Comparison of ENCODE assay signal across 9 mouse cellular contexts in genomic region chr1:155060261-155060660, GRCm38 (mm10). TPM values are rescaled to one million over a fixed set of nuclear protein-coding genes. Genes with fewer than 3 reads are reported as not detected.
A peak's percentile ranks its signal among the peaks of the same experiment; 100 is the strongest.
DNase-seq lines count a peak whose midpoint lies in the region; ATAC-seq and TF ChIP-seq lines count a peak whose summit lies in the region.
"Had no signal": no experiment of that assay in that cellular context is flagged by ENCODE, and none has a peak within 500 bp of the region (broad histone marks: within the 10 kb centered on the region; RNA-seq: fewer than 3 reads in every experiment).

No protein-coding gene starts in this region.

- peak overlapping the region; percentile 54; the same call in 1 of the 2 replicates for H3K4me2 ChIP-seq in liver, embryonic 12.5 days
- no peak overlapping the region for H3K4me2 ChIP-seq in liver, postnatal 0 days (ENCODE audit: low read depth, low read length)

- H3K27me3 ChIP-seq in liver, embryonic 12.5 days (replicated peaks) = peaks cover 12% of the 10 kb centered on the region
- no peaks in the 10 kb centered on the region for H3K27me3 ChIP-seq in liver, postnatal 0 days (ENCODE audit: insufficient read depth, low read length)
- H3K27me3 ChIP-seq in embryonic facial prominence, embryonic 10.5 days (replicated peaks; ENCODE audit: low read depth, poor library complexity, severe bottlenecking) = peaks cover 39% of the 10 kb centered on the region
- H3K27me3 ChIP-seq in thymus, adult 2 months (ENCODE audit: control insufficient read depth, insufficient read depth, low read length) = no peaks in the 10 kb centered on the region
- H3K27me3 ChIP-seq: limb, embryonic 15.5 days had no signal

- TF ChIP-seq CTCF in liver, postnatal 0 days (IDR thresholded peaks at IDR 0.05; ENCODE audit: low read depth) = no peak
- no peak for TF ChIP-seq CTCF in thymus, adult 2 months (IDR thresholded peaks at IDR 0.05; ENCODE audit: borderline replicate concordance, control insufficient read depth, extremely low read depth, insufficient read depth, low read length, poor library complexity)

- H3K9me3 ChIP-seq in liver, embryonic 12.5 days (replicated peaks) = no peaks in the 10 kb centered on the region
- no peaks in the 10 kb centered on the region for H3K9me3 ChIP-seq in liver, postnatal 0 days (ENCODE audit: low read length)
- H3K9me3 ChIP-seq in embryonic facial prominence, embryonic 10.5 days = no peaks in the 10 kb centered on the region
- H3K9me3 ChIP-seq: limb, embryonic 15.5 days had no signal

- ATAC-seq in frontal cortex, adult (ENCODE audit: low TSS enrichment) = peak; percentile 18; the same call in 1 of the 2 replicates
- 0 out of 2 replicates have a peak, but pooled peaks have one; percentile 2 for ATAC-seq in liver, embryonic 12.5 days
- ATAC-seq in liver, postnatal 0 days = no peak

- WGBS in liver, embryonic 12.5 days (ENCODE audit: insufficient replicate concordance) = 66% methylated on average over 5 of the region's 5 CpGs
- WGBS in liver, postnatal 0 days (ENCODE audit: insufficient replicate concordance) = 59% methylated on average over 5 of the region's 5 CpGs
- WGBS in embryonic facial prominence, embryonic 10.5 days = 75% methylated on average over 5 of the region's 5 CpGs
- 82% methylated on average over 5 of the region's 5 CpGs for WGBS in thymus, adult 2 months

- DNase-seq in frontal cortex, postnatal 14 days (ENCODE audit: low spot score in 2 of 2) = no peak
- no peak for DNase-seq in liver, postnatal 0 days
- no peak for DNase-seq in embryonic facial prominence, embryonic 10.5 days (ENCODE audit: low spot score)
- DNase-seq in kidney, postnatal 25 days = peak; percentile 50 to 66
- DNase-seq in embryo, embryonic 9.5 days (ENCODE audit: extremely low spot score) = no peak
- DNase-seq in thymus, adult 2 months = no peak

- H3K4me3 ChIP-seq in liver, embryonic 12.5 days = no peak overlapping the region
- no peak overlapping the region for H3K4me3 ChIP-seq in liver, postnatal 0 days (ENCODE audit: low read depth, low read length)
- H3K4me3 ChIP-seq in embryonic facial prominence, embryonic 10.5 days = no peak overlapping the region
- no peak overlapping the region for H3K4me3 ChIP-seq in thymus, adult 2 months (ENCODE audit: control insufficient read depth, insufficient read depth, low read length)
- H3K4me3 ChIP-seq: limb, embryonic 15.5 days had no signal

- H3K27ac ChIP-seq in liver, embryonic 12.5 days = no peak overlapping the region
- no peak overlapping the region for H3K27ac ChIP-seq in liver, postnatal 0 days (ENCODE audit: low read depth)
- 0 out of 2 replicates have a peak overlapping the region, but pooled peaks have one; percentile 21 for H3K27ac ChIP-seq in embryonic facial prominence, embryonic 10.5 days (replicated peaks)
- no peak overlapping the region for H3K27ac ChIP-seq in thymus, adult 2 months (ENCODE audit: control insufficient read depth, insufficient read depth, low read length)
- H3K27ac ChIP-seq: limb, embryonic 15.5 days had no signal

- no peak overlapping the region for H3K9ac ChIP-seq in liver, embryonic 12.5 days
- no peak overlapping the region for H3K9ac ChIP-seq in liver, postnatal 0 days (replicated peaks)
- H3K9ac ChIP-seq: limb, embryonic 15.5 days had no signal

- peaks cover 49% of the 10 kb centered on the region for H3K4me1 ChIP-seq in liver, embryonic 12.5 days
- peaks cover 49% of the 10 kb centered on the region for H3K4me1 ChIP-seq in liver, postnatal 0 days (ENCODE audit: insufficient read depth)
- peaks cover 28% of the 10 kb centered on the region for H3K4me1 ChIP-seq in embryonic facial prominence, embryonic 10.5 days
- peaks cover 29% of the 10 kb centered on the region for H3K4me1 ChIP-seq in thymus, adult 2 months (replicated peaks; ENCODE audit: control insufficient read depth, insufficient read depth, low read length)

- TF ChIP-seq POLR2A in thymus, adult 2 months (IDR thresholded peaks at IDR 0.05; ENCODE audit: control insufficient read depth, extremely low read depth, insufficient read depth, low read length, poor library complexity) = no peak

- no peaks in the 10 kb centered on the region for H3K36me3 ChIP-seq in liver, embryonic 12.5 days
- no peaks in the 10 kb centered on the region for H3K36me3 ChIP-seq in liver, postnatal 0 days (replicated peaks; ENCODE audit: insufficient read depth, low read length)
- H3K36me3 ChIP-seq in embryonic facial prominence, embryonic 10.5 days (replicated peaks) = no peaks in the 10 kb centered on the region
- H3K36me3 ChIP-seq in thymus, adult 2 months (ENCODE audit: control insufficient read depth, insufficient read depth, low read length) = no peaks in the 10 kb centered on the region
- H3K36me3 ChIP-seq: limb, embryonic 15.5 days had no signal

- TF ChIP-seq EP300 in liver, postnatal 0 days (IDR thresholded peaks at IDR 0.05; ENCODE audit: low read depth) = no peak

RNA-seq across cellular contexts. Expression of gene Ier5, which starts 39.2 kb away (rescaled TPM):
- 6.1 and 6.9 TPM in 2 replicates for polyA plus RNA-seq in liver, embryonic 12.5 days (2016; fragmentation: Nextera tagmentation; extraction: Ambion mirVana)
- 1.5 and 3.2 TPM in 2 replicates for polyA plus RNA-seq in liver, postnatal 0 days (2015; fragmentation: Nextera tagmentation; extraction: Ambion mirVana)
- polyA plus RNA-seq in embryonic facial prominence, embryonic 10.5 days (2016; fragmentation: Nextera tagmentation; extraction: Ambion mirVana) = 4.4 TPM in 2 replicates
- polyA plus RNA-seq in thymus, adult 2 months (2012; rRNA removed) = 37.2 and 44.0 TPM in 2 replicates

Comparison
In these comparisons a context has a peak if more than half of its experiments do, and no peak if none do; other contexts are left out.
1. DNase-seq: peak in kidney, postnatal 25 days (2 of 2); none in frontal cortex, postnatal 14 days (0 of 2), liver, postnatal 0 days (single experiment), embryonic facial prominence, embryonic 10.5 days (single experiment), embryo, embryonic 9.5 days (single experiment) and thymus, adult 2 months (single experiment).